Mouse (Mus musculus): ENCODE results near the gene 4933406M09Rik. TPM values are rescaled to one million over a fixed set of nuclear protein-coding genes. Genes with fewer than 3 reads are reported as not detected.

4933406M09Rik gene
- polyA plus RNA-seq, 1 experiment from 2014 or later: not detected

- H3K27ac ChIP-seq (ENCODE audit: low read depth, low read length): no peak overlapping the region
- H3K4me1 ChIP-seq (ENCODE audit: control insufficient read depth, insufficient read depth, low read length): no peaks in the 10 kb centered on the region
- peak; percentile 97 for ATAC-seq (ENCODE audit: low FRiP score, low TSS enrichment)
- H3K9me3 ChIP-seq (ENCODE audit: control insufficient read depth, low read length): no peaks in the 10 kb centered on the region
- H3K4me2 ChIP-seq (replicated peaks; ENCODE audit: low read depth, low read length): peak overlapping the region; percentile 94
- H3K9ac ChIP-seq (ENCODE audit: low read depth, low read length): peak overlapping the region; percentile 55
- no peaks in the 10 kb centered on the region for H3K27me3 ChIP-seq (ENCODE audit: control insufficient read depth, insufficient read depth, low read length)
- H3K36me3 ChIP-seq (ENCODE audit: control insufficient read depth, insufficient read depth, low read length): peaks cover 26% of the 10 kb centered on the region
- WGBS: under 1% methylated on average over 54 of the region's 54 CpGs
- peak overlapping the region; percentile 54 for H3K4me3 ChIP-seq (ENCODE audit: low read length)
These were observed 41.5 kb upstream of the 4933406M09Rik start for GRCm38 (mm10) chr1:134344005-134344950.

GRCm38 (mm10) chr1:134345075-134345474 lies 40.7 kb upstream of the 4933406M09Rik start:
- Histone ChIP-seq H3K4me2 (replicated peaks; ENCODE audit: low read depth, low read length) (peak overlapping the region; percentile 94), H3K4me1 (ENCODE audit: control insufficient read depth, insufficient read depth, low read length) (no peaks in the 10 kb centered on the region), H3K36me3 (ENCODE audit: control insufficient read depth, insufficient read depth, low read length) (peaks cover 34% of the 10 kb centered on the region), H3K9ac (ENCODE audit: low read depth, low read length) (no peak overlapping the region), H3K27ac (ENCODE audit: low read depth, low read length) (no peak overlapping the region), H3K9me3 (ENCODE audit: control insufficient read depth, low read length) (no peaks in the 10 kb centered on the region), H3K27me3 (ENCODE audit: control insufficient read depth, insufficient read depth, low read length) (no peaks in the 10 kb centered on the region), H3K4me3 (ENCODE audit: low read length) (peak overlapping the region; percentile 54; the same call in 1 of the 2 replicates)
- WGBS: 74% methylated on average over 4 of the region's 4 CpGs
- ATAC-seq (ENCODE audit: low FRiP score, low TSS enrichment): no peak

- WGBS: 90% methylated on average over 9 of the region's 9 CpGs
- Histone ChIP-seq H3K4me2 (replicated peaks; ENCODE audit: low read depth, low read length) (no peak overlapping the region), H3K4me3 (ENCODE audit: low read length) (no peak overlapping the region), H3K36me3 (ENCODE audit: control insufficient read depth, insufficient read depth, low read length) (peaks cover 62% of the 10 kb centered on the region), H3K27ac (ENCODE audit: low read depth, low read length) (no peak overlapping the region), H3K27me3 (ENCODE audit: control insufficient read depth, insufficient read depth, low read length) (no peaks in the 10 kb centered on the region), H3K9me3 (ENCODE audit: control insufficient read depth, low read length) (no peaks in the 10 kb centered on the region), H3K9ac (ENCODE audit: low read depth, low read length) (no peak overlapping the region), H3K4me1 (ENCODE audit: control insufficient read depth, insufficient read depth, low read length) (no peaks in the 10 kb centered on the region)
- ATAC-seq (ENCODE audit: low FRiP score, low TSS enrichment): no peak
These were observed 37.9 kb upstream of the 4933406M09Rik start for GRCm38 (mm10) chr1:134347791-134348190.

- 66% methylated on average over 2 of the region's 2 CpGs for WGBS
- no peaks in the 10 kb centered on the region for H3K9me3 ChIP-seq (ENCODE audit: control insufficient read depth, low read length)
- 0 out of 2 replicates have a peak, but pooled peaks have one; percentile 66 for ATAC-seq (ENCODE audit: low FRiP score, low TSS enrichment)
These were observed 32.4 kb upstream of the 4933406M09Rik start for GRCm38 (mm10) chr1:134353326-134353725.

GRCm38 (mm10) chr1:134357461-134357860 lies 28.3 kb upstream of the 4933406M09Rik start:
- ATAC-seq (ENCODE audit: low FRiP score, low TSS enrichment): no peak
- Histone ChIP-seq H3K9ac (ENCODE audit: low read depth, low read length) (no peak overlapping the region), H3K27ac (ENCODE audit: low read depth, low read length) (no peak overlapping the region), H3K4me3 (ENCODE audit: low read length) (no peak overlapping the region), H3K9me3 (ENCODE audit: control insufficient read depth, low read length) (no peaks in the 10 kb centered on the region), H3K4me2 (replicated peaks; ENCODE audit: low read depth, low read length) (no peak overlapping the region), H3K4me1 (ENCODE audit: control insufficient read depth, insufficient read depth, low read length) (peaks cover 11% of the 10 kb centered on the region), H3K36me3 (ENCODE audit: control insufficient read depth, insufficient read depth, low read length) (peaks cover 65% of the 10 kb centered on the region), H3K27me3 (ENCODE audit: control insufficient read depth, insufficient read depth, low read length) (no peaks in the 10 kb centered on the region)
- 61% methylated on average over 4 of the region's 4 CpGs for WGBS

More at GRCm38 (mm10) chr1:134353326-134353725, 32.4 kb upstream of the 4933406M09Rik start:
- Histone ChIP-seq H3K4me1 (ENCODE audit: control insufficient read depth, insufficient read depth, low read length) (no peaks in the 10 kb centered on the region), H3K4me3 (ENCODE audit: low read length) (no peak overlapping the region), H3K27ac (ENCODE audit: low read depth, low read length) (no peak overlapping the region), H3K36me3 (ENCODE audit: control insufficient read depth, insufficient read depth, low read length) (peaks cover 85% of the 10 kb centered on the region), H3K9ac (ENCODE audit: low read depth, low read length) (no peak overlapping the region), H3K4me2 (replicated peaks; ENCODE audit: low read depth, low read length) (no peak overlapping the region), H3K27me3 (ENCODE audit: control insufficient read depth, insufficient read depth, low read length) (no peaks in the 10 kb centered on the region)

- Histone ChIP-seq H3K4me1 (ENCODE audit: control insufficient read depth, insufficient read depth, low read length) (peaks cover 11% of the 10 kb centered on the region), H3K27me3 (ENCODE audit: control insufficient read depth, insufficient read depth, low read length) (no peaks in the 10 kb centered on the region), H3K9me3 (ENCODE audit: control insufficient read depth, low read length) (no peaks in the 10 kb centered on the region), H3K36me3 (ENCODE audit: control insufficient read depth, insufficient read depth, low read length) (peaks cover 36% of the 10 kb centered on the region), H3K4me2 (replicated peaks; ENCODE audit: low read depth, low read length) (peak overlapping the region; percentile 77), H3K9ac (ENCODE audit: low read depth, low read length) (peak overlapping the region; percentile 92), H3K4me3 (ENCODE audit: low read length) (peak overlapping the region; percentile 92), H3K27ac (ENCODE audit: low read depth, low read length) (no peak overlapping the region)
- no peak for ATAC-seq (ENCODE audit: low FRiP score, low TSS enrichment)
- 80% methylated on average over 7 of the region's 7 CpGs for WGBS
These were observed 25.1 kb upstream of the 4933406M09Rik start for GRCm38 (mm10) chr1:134360656-134361055.

GRCm38 (mm10) chr1:134361195-134361856 lies 24.4 kb upstream of the 4933406M09Rik start:
- H3K27me3 ChIP-seq (ENCODE audit: control insufficient read depth, insufficient read depth, low read length): no peaks in the 10 kb centered on the region
- ATAC-seq (ENCODE audit: low FRiP score, low TSS enrichment): peak; percentile 86; the same call in 1 of the 2 replicates
- peaks cover 11% of the 10 kb centered on the region for H3K4me1 ChIP-seq (ENCODE audit: control insufficient read depth, insufficient read depth, low read length)
- 1% methylated on average over 37 of the region's 44 CpGs for WGBS
- peaks cover 29% of the 10 kb centered on the region for H3K36me3 ChIP-seq (ENCODE audit: control insufficient read depth, insufficient read depth, low read length)
- peak overlapping the region; percentile 92 for H3K4me3 ChIP-seq (ENCODE audit: low read length)
- no peaks in the 10 kb centered on the region for H3K9me3 ChIP-seq (ENCODE audit: control insufficient read depth, low read length)
- H3K9ac ChIP-seq (ENCODE audit: low read depth, low read length): peak overlapping the region; percentile 92
- H3K27ac ChIP-seq (ENCODE audit: low read depth, low read length): peak overlapping the region; percentile 57; the same call in 1 of the 2 replicates
- H3K4me2 ChIP-seq (replicated peaks; ENCODE audit: low read depth, low read length): peak overlapping the region; percentile 77

- Histone ChIP-seq H3K9me3 (ENCODE audit: control insufficient read depth, low read length) (no peaks in the 10 kb centered on the region), H3K36me3 (ENCODE audit: control insufficient read depth, insufficient read depth, low read length) (peaks cover 29% of the 10 kb centered on the region), H3K27ac (ENCODE audit: low read depth, low read length) (peak within 1 kb of the TSS; percentile 57; the same call in 1 of the 2 replicates), H3K4me2 (replicated peaks; ENCODE audit: low read depth, low read length) (peak within 1 kb of the TSS; percentile 77), H3K27me3 (ENCODE audit: control insufficient read depth, insufficient read depth, low read length) (no peaks in the 10 kb centered on the region), H3K4me1 (ENCODE audit: control insufficient read depth, insufficient read depth, low read length) (peaks cover 11% of the 10 kb centered on the region), H3K9ac (ENCODE audit: low read depth, low read length) (peak within 1 kb of the TSS; percentile 92), H3K4me3 (ENCODE audit: low read length) (peak within 1 kb of the TSS; percentile 92)
- peak; percentile 98 for ATAC-seq (ENCODE audit: low FRiP score, low TSS enrichment)
- WGBS: under 1% methylated on average over 38 of the region's 38 CpGs
These were observed 23.9 kb upstream of the 4933406M09Rik start, which contains the start of gene Tmem183a for GRCm38 (mm10) chr1:134361857-134362212. TSS of gene Tmem183a (minus strand) at chr1:134361979.
